Mouse (Mus musculus) ES-Bruce4 (cell line): ENCODE measurements around the gene Slit1.

Source experiments
- CTCF ChIP-seq: IDR thresholded peaks from one replicate; pipeline ENCODE4 v1.8.1; 2011; ENCODE audit warnings: low read depth, low read length
- POLR2A ChIP-seq: IDR thresholded peaks from one replicate; pipeline ENCODE4 v1.8.1; 2011; ENCODE audit warnings: low read length; ENCODE audit not compliant: insufficient read depth

DNA sequence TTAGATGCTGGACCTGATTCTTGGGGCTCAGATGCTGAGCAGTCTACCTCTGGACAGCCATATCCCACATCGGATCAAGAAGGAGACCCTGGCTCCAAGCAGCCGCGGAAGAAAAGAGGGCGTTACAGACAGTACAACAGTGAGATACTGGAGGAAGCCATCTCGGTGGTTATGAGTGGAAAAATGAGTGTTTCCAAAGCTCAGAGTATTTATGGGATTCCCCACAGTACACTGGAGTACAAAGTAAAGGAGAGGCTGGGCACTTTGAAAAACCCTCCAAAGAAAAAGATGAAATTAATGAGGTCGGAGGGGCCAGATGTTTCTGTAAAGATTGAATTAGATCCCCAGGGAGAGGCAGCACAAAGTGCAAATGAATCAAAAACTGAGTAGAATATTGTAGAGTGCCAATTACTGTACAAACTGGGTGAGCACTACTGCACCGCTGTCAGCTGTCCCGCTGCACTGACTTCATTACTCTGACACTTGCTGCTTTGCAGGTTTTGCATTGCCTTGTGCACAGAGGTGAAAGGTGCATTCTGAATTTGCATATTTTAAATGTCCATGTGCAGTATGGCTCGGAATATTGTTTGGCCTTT is 184.5 kb downstream of the Slit1 start:
- TF ChIP-seq POLR2A (no peak), CTCF (no peak)
